Mouse (Mus musculus): ENCODE results near the gene Zfp954. TPM values are rescaled to one million over a fixed set of nuclear protein-coding genes. Genes with fewer than 3 reads are reported as not detected.

Zfp954 gene
- polyA plus RNA-seq, 1 experiment from 2014 or later, result 7.8 TPM

Other genes starting within 250 kb of the Zfp954 start
- not detected in 2 replicates for gene Aurkc, start 126.2 kb downstream of the Zfp954 start, polyA plus RNA-seq (2016; fragmentation: Nextera tagmentation; extraction: Ambion mirVana)
- gene Zfp773, start 15.3 kb upstream of the Zfp954 start, polyA plus RNA-seq (2016; fragmentation: Nextera tagmentation; extraction: Ambion mirVana), result 0.99 and 1.1 TPM in 2 replicates
- gene Zfp418, start 49.8 kb upstream of the Zfp954 start, polyA plus RNA-seq (2016; fragmentation: Nextera tagmentation; extraction: Ambion mirVana), result 0.96 and 1.8 TPM in 2 replicates
- gene Zfp772, start 88.5 kb upstream of the Zfp954 start, polyA plus RNA-seq (2016; fragmentation: Nextera tagmentation; extraction: Ambion mirVana), result 4.9 and 5.1 TPM in 2 replicates
- 0.08 and 0.24 TPM in 2 replicates for gene Vmn2r29, start 125.8 kb upstream of the Zfp954 start, polyA plus RNA-seq (2016; fragmentation: Nextera tagmentation; extraction: Ambion mirVana)
- gene Gm45844, start 156.8 kb upstream of the Zfp954 start, polyA plus RNA-seq (2016; fragmentation: Nextera tagmentation; extraction: Ambion mirVana), result 1.4 and 2.6 TPM in 2 replicates
- gene Clcn4, start 179.4 kb upstream of the Zfp954 start, polyA plus RNA-seq (2016; fragmentation: Nextera tagmentation; extraction: Ambion mirVana), result 44.6 and 45.7 TPM in 2 replicates
- gene Vmn2r30, start 216.1 kb upstream of the Zfp954 start, polyA plus RNA-seq (2016; fragmentation: Nextera tagmentation; extraction: Ambion mirVana), result not detected in 2 replicates